Mouse (Mus musculus) myocyte (in vitro differentiated cells): ENCODE results near the gene Zc3h7b. TPM values are rescaled to one million over a fixed set of nuclear protein-coding genes. Genes with fewer than 3 reads are reported as not detected.

Experiments used
- H3K27me3 ChIP-seq: one replicate; pipeline ENCODE4 v1.6.1; 2011; ENCODE audit not compliant: control insufficient read depth, insufficient read depth, insufficient read length
- H3K36me3 ChIP-seq: one replicate; pipeline ENCODE4 v1.6.1; 2011; ENCODE audit not compliant: control insufficient read depth, insufficient read depth
- H3K4me2 ChIP-seq: one replicate; pipeline ENCODE4 v1.6.1; 2011; ENCODE audit warnings: low read depth, control low read depth
- H3K4me3 ChIP-seq: one replicate; pipeline ENCODE4 v1.5.1; 2011; ENCODE audit warnings: mild to moderate bottlenecking, control low read depth, moderate library complexity
- H3K79me2 ChIP-seq: one replicate; pipeline ENCODE4 v1.6.1; 2011; ENCODE audit not compliant: control insufficient read depth, insufficient read depth
- H3ac ChIP-seq: one replicate; pipeline ENCODE4 v1.6.1; 2011; ENCODE audit not compliant: control insufficient read depth, insufficient read length
- CEBPB ChIP-seq: IDR thresholded peaks from 2 replicates; pipeline ENCODE4 v1.6.1; 2011; ENCODE audit warnings: mild to moderate bottlenecking, moderate library complexity; ENCODE audit not compliant: poor library complexity, insufficient read depth, severe bottlenecking
- E2F4 ChIP-seq: IDR thresholded peaks from one replicate; pipeline ENCODE4 v1.6.1; 2011; ENCODE audit warnings: mild to moderate bottlenecking, control low read depth, moderate library complexity; ENCODE audit not compliant: insufficient read depth
- MAX ChIP-seq: IDR thresholded peaks from one replicate; pipeline ENCODE4 v1.6.1; 2011; ENCODE audit warnings: low read depth, mild to moderate bottlenecking, control low read depth
- MYOD1 ChIP-seq, 3 experiments: IDR thresholded peaks; one replicate each; pipeline ENCODE4 v1.6.1; 2011; ENCODE audit warnings: control low read depth in 2 of 3, low read depth in 2 of 3, mild to moderate bottlenecking in 2 of 3, moderate library complexity in 1 of 3; ENCODE audit not compliant: insufficient read length in 2 of 3, control insufficient read depth in 1 of 3
- MYOG ChIP-seq, 3 experiments: IDR thresholded peaks; one replicate each; pipeline ENCODE4 v1.6.1; 2011; ENCODE audit warnings: control low read depth in 2 of 3, low read depth in 2 of 3, mild to moderate bottlenecking in 2 of 3; ENCODE audit not compliant: insufficient read length in 2 of 3, control insufficient read depth in 1 of 3, insufficient read depth in 1 of 3
- POLR2A ChIP-seq: IDR thresholded peaks from one replicate; pipeline ENCODE4 v1.6.1; 2011; ENCODE audit warnings: low read depth, mild to moderate bottlenecking, control low read depth, moderate library complexity; ENCODE audit not compliant: insufficient read length
- POLR2AphosphoS2 ChIP-seq: IDR thresholded peaks from one replicate; pipeline ENCODE4 v1.6.1; 2011; ENCODE audit warnings: low read depth, control low read depth; ENCODE audit not compliant: insufficient read length
- REST ChIP-seq: IDR thresholded peaks from one replicate; pipeline ENCODE4 v1.6.1; 2011; ENCODE audit warnings: mild to moderate bottlenecking, control low read depth, moderate library complexity; ENCODE audit not compliant: insufficient read depth, insufficient read length
- SRF ChIP-seq: IDR thresholded peaks from one replicate; pipeline ENCODE4 v1.6.1; 2011; ENCODE audit warnings: low read depth; ENCODE audit not compliant: control insufficient read depth, insufficient read length
- TCF12 ChIP-seq: IDR thresholded peaks from one replicate; pipeline ENCODE4 v1.6.1; 2011; ENCODE audit warnings: mild to moderate bottlenecking, control low read depth; ENCODE audit not compliant: poor library complexity, insufficient read depth, severe bottlenecking
- TCF3 ChIP-seq: IDR thresholded peaks from one replicate; pipeline ENCODE4 v1.6.1; 2011; ENCODE audit warnings: low read depth, control low read depth; ENCODE audit not compliant: insufficient read length
- USF1 ChIP-seq: IDR thresholded peaks from one replicate; pipeline ENCODE4 v1.6.1; 2011; ENCODE audit warnings: low read depth, mild to moderate bottlenecking, control low read depth, moderate library complexity
- polyA plus RNA-seq: library from polyadenylated mRNA; unstranded; fragments of >200 nt; fragmentation: generic; extraction: Trizol; gene quantifications from one replicate; pipeline ENCODE4 v1.2.1, GENCODE M21; 2012; ENCODE audit warnings: missing spikeins

The Zc3h7b gene
- polyA plus RNA-seq, 1 experiment, result 45.9 TPM

- Histone ChIP-seq H3K36me3 (no peaks in the 10 kb centered on the region), H3K4me3 (no peak overlapping the region)
Measured at GRCm38 (mm10) chr15:81797861-81798260, 53.0 kb downstream of the Zc3h7b start.

GRCm38 (mm10) chr15:81798421-81798820 lies 53.6 kb downstream of the Zc3h7b start:
- Histone ChIP-seq H3K27me3 (no peaks in the 10 kb centered on the region), H3K4me2 (no peak overlapping the region), H3K36me3 (no peaks in the 10 kb centered on the region), H3ac (no peak overlapping the region), H3K79me2 (no peaks in the 10 kb centered on the region), H3K4me3 (no peak overlapping the region)
- no peak for TF ChIP-seq POLR2AphosphoS2
- TF ChIP-seq TCF3, result no peak
- TF ChIP-seq REST, result no peak
- no peak for TF ChIP-seq TCF12
- TF ChIP-seq MYOD1 (IDR thresholded peaks at IDR 0.05; ENCODE audit: control insufficient read depth in 1 of 3, insufficient read length in 2 of 3, low read depth in 2 of 3), result no peak
- no peak for TF ChIP-seq USF1
- TF ChIP-seq MYOG (IDR thresholded peaks at IDR 0.05; ENCODE audit: control insufficient read depth in 1 of 3, insufficient read depth in 1 of 3, insufficient read length in 2 of 3, low read depth in 2 of 3), result no peak

More at GRCm38 (mm10) chr15:81797861-81798260, 53.0 kb downstream of the Zc3h7b start:
- H3ac ChIP-seq, result no peak overlapping the region
- H3K4me2 ChIP-seq, result no peak overlapping the region
- no peaks in the 10 kb centered on the region for H3K27me3 ChIP-seq
- TF ChIP-seq TCF12, result no peak
- TF ChIP-seq POLR2AphosphoS2, result peak; percentile 29
- no peak for TF ChIP-seq CEBPB
- H3K79me2 ChIP-seq, result no peaks in the 10 kb centered on the region

GRCm38 (mm10) chr15:81800391-81800790 lies 55.5 kb downstream of the Zc3h7b start:
- Histone ChIP-seq H3K27me3 (no peaks in the 10 kb centered on the region), H3ac (no peak overlapping the region), H3K4me2 (no peak overlapping the region), H3K79me2 (no peaks in the 10 kb centered on the region), H3K4me3 (no peak overlapping the region), H3K36me3 (no peaks in the 10 kb centered on the region)
- TF ChIP-seq CEBPB (no peak), SRF (no peak), USF1 (no peak), E2F4 (no peak), POLR2AphosphoS2 (no peak), REST (no peak), TCF12 (no peak), MYOD1 (IDR thresholded peaks at IDR 0.05; ENCODE audit: control insufficient read depth in 1 of 3, insufficient read length in 2 of 3, low read depth in 2 of 3) (no peak), MAX (no peak), POLR2A (no peak), MYOG (IDR thresholded peaks at IDR 0.05; ENCODE audit: control insufficient read depth in 1 of 3, insufficient read depth in 1 of 3, insufficient read length in 2 of 3, low read depth in 2 of 3) (no peak), TCF3 (no peak)

- peak; percentile 51 for TF ChIP-seq SRF
- TF ChIP-seq POLR2A, result peak; percentile 31
- TF ChIP-seq TCF12, result no peak
- 0 out of 2 replicates have a peak, but pooled peaks have one; percentile 25 for TF ChIP-seq CEBPB
- TF ChIP-seq MYOD1 (IDR thresholded peaks at IDR 0.05; ENCODE audit: control insufficient read depth in 1 of 3, insufficient read length in 2 of 3, low read depth in 2 of 3), result peak in 2 of 3 experiments; percentile 72 to 81
- TF ChIP-seq POLR2AphosphoS2, result peak; percentile 19
- peak; percentile 77 for TF ChIP-seq MAX
- TF ChIP-seq USF1, result peak; percentile 99
- peak in 2 of 3 experiments; percentile 71 to 81 for TF ChIP-seq MYOG (IDR thresholded peaks at IDR 0.05; ENCODE audit: control insufficient read depth in 1 of 3, insufficient read depth in 1 of 3, insufficient read length in 2 of 3, low read depth in 2 of 3)
- no peak for TF ChIP-seq E2F4
- no peak for TF ChIP-seq TCF3
- H3K4me2 ChIP-seq, result peak within 1 kb of the TSS; percentile 98
- no peaks in the 10 kb centered on the region for H3K27me3 ChIP-seq
- peak within 1 kb of the TSS; percentile 6 for H3K4me3 ChIP-seq
- no peaks in the 10 kb centered on the region for H3K79me2 ChIP-seq
- H3ac ChIP-seq, result peak within 1 kb of the TSS; percentile 28
- no peaks in the 10 kb centered on the region for H3K36me3 ChIP-seq
Measured at GRCm38 (mm10) chr15:81802001-81802890, 57.4 kb downstream of the Zc3h7b start, which contains the start of gene Tef. TSS of gene Tef (plus strand) at chr15:81802421.

- Histone ChIP-seq H3K27me3 (no peaks in the 10 kb centered on the region), H3K4me3 (peak overlapping the region; percentile 6), H3ac (peak overlapping the region; percentile 28), H3K36me3 (no peaks in the 10 kb centered on the region), H3K4me2 (peak overlapping the region; percentile 98), H3K79me2 (no peaks in the 10 kb centered on the region)
- TF ChIP-seq MYOD1 (IDR thresholded peaks at IDR 0.05; ENCODE audit: control insufficient read depth in 1 of 3, insufficient read length in 2 of 3, low read depth in 2 of 3) (peak in 2 of 3 experiments; percentile 68), TCF3 (no peak), TCF12 (no peak), E2F4 (no peak), SRF (no peak), MAX (no peak), MYOG (IDR thresholded peaks at IDR 0.05; ENCODE audit: control insufficient read depth in 1 of 3, insufficient read depth in 1 of 3, insufficient read length in 2 of 3, low read depth in 2 of 3) (peak; percentile 25 to 69 (median 32)), REST (no peak), POLR2A (no peak), CEBPB (no peak), POLR2AphosphoS2 (no peak), USF1 (peak; percentile 56)
Measured at GRCm38 (mm10) chr15:81802941-81803351, 58.1 kb downstream of the Zc3h7b start.
